8 mouse cellular contexts compared by ENCODE assay signal in genomic region chr8:84256822-84257610, GRCm38 (mm10). TPM values are rescaled to one million over a fixed set of nuclear protein-coding genes. Genes with fewer than 3 reads are reported as not detected.
DNase-seq lines count a peak whose midpoint lies in the region.

TSS of gene Mri1 (minus strand) at chr8:84257326.

- DNase-seq in NIH3T3 (ENCODE audit: low read depth): peak; percentile 96
- DNase-seq in cerebellum, adult 8-10 months: peak; percentile 79
- peak; percentile 95 for DNase-seq in forelimb bud, embryonic 11.5 days (ENCODE audit: low read depth, low spot score)
- peak; percentile 84 for DNase-seq in heart, postnatal 4 days
- DNase-seq in layer of hippocampus, adult 8-10 months (ENCODE audit: low spot score in 2 of 2): peak; percentile 67 to 73
- peak; percentile 90 for DNase-seq in lung, postnatal 10 days
- DNase-seq in ovary, postnatal 36 days (ENCODE audit: low spot score): peak; percentile 83
- DNase-seq in thymus, postnatal 14 days: peak; percentile 82

RNA-seq across cellular contexts. Expression of gene Mri1, which starts in this region (rescaled TPM):
- total RNA-seq in heart, postnatal 4 days (2021): 10 to 100 TPM; 14.4 to 19.2 TPM
- total RNA-seq in layer of hippocampus, adult 8-10 months (2022): 10 to 100 TPM; 17.8 to 25.8 (median 20.0) TPM

Comparison
In these comparisons a context has a peak if more than half of its experiments do, and no peak if none do; other contexts are left out.
1. Peak in every context shown above with its lines: DNase-seq.